Mouse (Mus musculus) limb, embryonic 14.5 days (tissue): ENCODE measurements at regions not wholly inside any gene's neighbourhood (a gene's known extent, or its start where the extent isn't known, plus 50 kb on each side); places are given as distances from the start of the nearest gene placed in this dataset.
A peak's percentile ranks its signal among the peaks of the same experiment; 100 is the strongest.

Experiments
- ATAC-seq: fragments of 200-750 bp; cut with Nextera tagmentation; 2 replicates; pipeline ENCODE4 v1.8.0; 2017; ENCODE audit warnings: low read depth, moderate number of reproducible peaks, moderate TSS enrichment; ENCODE audit not compliant: low FRiP score
- DNase-seq: peaks from one replicate; pipeline ENCODE4 v3.0.0-alpha.2; 2015; ENCODE audit warnings: low spot score
- H3K27ac ChIP-seq: fragments of 300-500 bp; sonication (generic); replicated peaks from 2 replicates; pipeline ENCODE4 v1.5.1; 2014; ENCODE audit warnings: low read depth, mild to moderate bottlenecking, low read length, moderate library complexity, mixed read lengths
- H3K27me3 ChIP-seq: fragments of 300-500 bp; sonication (generic); 2 replicates; pipeline ENCODE4 v1.6.1; 2014; ENCODE audit warnings: low read length, mixed read lengths; ENCODE audit not compliant: control insufficient read depth, insufficient read depth
- H3K36me3 ChIP-seq: fragments of 300-500 bp; sonication (generic); 2 replicates; pipeline ENCODE4 v1.6.1; 2014; ENCODE audit warnings: mild to moderate bottlenecking, low read length, moderate library complexity, mixed read lengths; ENCODE audit not compliant: control insufficient read depth, insufficient read depth
- H3K4me1 ChIP-seq: fragments of 300-500 bp; sonication (generic); 2 replicates; pipeline ENCODE4 v1.6.1; 2014; ENCODE audit warnings: antibody characterized with exemption, low read length, mixed read lengths; ENCODE audit not compliant: control insufficient read depth, insufficient read depth
- H3K4me2 ChIP-seq: fragments of 300-500 bp; sonication (generic); replicated peaks from 2 replicates; pipeline ENCODE4 v1.6.1; 2014; ENCODE audit warnings: low read depth, mild to moderate bottlenecking, low read length, moderate library complexity; ENCODE audit not compliant: severe bottlenecking
- H3K4me3 ChIP-seq: fragments of 300-500 bp; sonication (generic); replicated peaks from 2 replicates; pipeline ENCODE4 v1.5.1; 2014; ENCODE audit warnings: low read length
- H3K9ac ChIP-seq: fragments of 300-500 bp; sonication (generic); 2 replicates; pipeline ENCODE4 v1.6.1; 2014; ENCODE audit warnings: mild to moderate bottlenecking, low read depth, low read length, moderate library complexity; ENCODE audit not compliant: severe bottlenecking
- H3K9me3 ChIP-seq: fragments of 300-500 bp; sonication (generic); 2 replicates; pipeline ENCODE4 v1.6.1; 2016; ENCODE audit warnings: low read length; ENCODE audit not compliant: control insufficient read depth
- POLR2A ChIP-seq: fragments of 200-500 bp; IDR thresholded peaks from 2 replicates; pipeline ENCODE4 v1.8.0; 2012; ENCODE audit warnings: inconsistent platforms, mild to moderate bottlenecking, moderate library complexity, borderline replicate concordance; ENCODE audit not compliant: insufficient read depth, insufficient read length; ENCODE audit errors: extremely low read depth
- WGBS: fragments of 180-500 bp; shearing (Covaris S2); extraction: QIAGEN DNeasy Blood & Tissue Kit; methylation state at CpG from one replicate; pipeline ENCODE4 v1.1.7; 2014; 5-methylcytosine and 5-hydroxymethylcytosine counted together

- WGBS: 5% methylated on average over 32 of the region's 37 CpGs
- Histone ChIP-seq H3K27ac (no peak overlapping the region), H3K27me3 (0 out of 2 replicates have a peak, but pooled peaks cover 3% of the 10 kb centered on the region), H3K4me3 (peak overlapping the region; percentile 31), H3K9me3 (no peaks in the 10 kb centered on the region), H3K9ac (peak overlapping the region; percentile 38), H3K4me1 (no peaks in the 10 kb centered on the region), H3K4me2 (peak overlapping the region; percentile 59), H3K36me3 (no peaks in the 10 kb centered on the region)
- ATAC-seq (0 out of 2 replicates have a peak, but pooled peaks have one; percentile 37), DNase-seq (peak; percentile 7)
- no peak for TF ChIP-seq POLR2A
Observed at GRCm38 (mm10) chr1:112416350-112417083, 551.8 kb upstream of the Dsel start.

- no peaks in the 10 kb centered on the region for H3K27me3 ChIP-seq
- H3K9me3 ChIP-seq: no peaks in the 10 kb centered on the region
- H3K27ac ChIP-seq: no peak overlapping the region
- DNase-seq (no peak), ATAC-seq (no peak)
- no peaks in the 10 kb centered on the region for H3K4me1 ChIP-seq
- H3K9ac ChIP-seq: no peak overlapping the region
- H3K4me3 ChIP-seq: no peak overlapping the region
- H3K36me3 ChIP-seq: no peaks in the 10 kb centered on the region
- WGBS: 42% methylated on average over 3 of the region's 3 CpGs
- H3K4me2 ChIP-seq: no peak overlapping the region
- no peak for TF ChIP-seq POLR2A
Observed at GRCm38 (mm10) chr1:112388807-112389206, 524.1 kb upstream of the Dsel start.

- WGBS: 47% methylated on average over 1 of the region's 1 CpGs
- no peak overlapping the region for H3K9ac ChIP-seq
- H3K27me3 ChIP-seq: no peaks in the 10 kb centered on the region
- no peak for DNase-seq
- no peaks in the 10 kb centered on the region for H3K4me1 ChIP-seq
- TF ChIP-seq POLR2A: no peak
- H3K4me2 ChIP-seq: no peak overlapping the region
- ATAC-seq: no peak
- no peaks in the 10 kb centered on the region for H3K36me3 ChIP-seq
- H3K27ac ChIP-seq: no peak overlapping the region
- no peak overlapping the region for H3K4me3 ChIP-seq
- no peaks in the 10 kb centered on the region for H3K9me3 ChIP-seq
Observed at GRCm38 (mm10) chr1:112384015-112384414, 519.3 kb upstream of the Dsel start.

- TF ChIP-seq POLR2A: no peak
- Histone ChIP-seq H3K4me3 (no peak overlapping the region), H3K4me1 (no peaks in the 10 kb centered on the region), H3K27me3 (no peaks in the 10 kb centered on the region), H3K36me3 (no peaks in the 10 kb centered on the region), H3K9me3 (no peaks in the 10 kb centered on the region), H3K9ac (no peak overlapping the region), H3K27ac (no peak overlapping the region), H3K4me2 (no peak overlapping the region)
- DNase-seq (peak; percentile 78), ATAC-seq (peak; percentile 76; the same call in 1 of the 2 replicates)
- 18% methylated on average over 2 of the region's 2 CpGs for WGBS
Observed at GRCm38 (mm10) chr1:112379651-112380264, 515.0 kb upstream of the Dsel start.

- no peak overlapping the region for H3K4me3 ChIP-seq
- no peak for ATAC-seq
Observed at GRCm38 (mm10) chr1:112378660-112379059, 513.9 kb upstream of the Dsel start.

More at GRCm38 (mm10) chr1:112378660-112379059, 513.9 kb upstream of the Dsel start:
- no peak overlapping the region for H3K4me2 ChIP-seq
- peak; percentile 71 for DNase-seq
- no peaks in the 10 kb centered on the region for H3K9me3 ChIP-seq
- no peak overlapping the region for H3K9ac ChIP-seq
- no peaks in the 10 kb centered on the region for H3K36me3 ChIP-seq
- no peak overlapping the region for H3K27ac ChIP-seq
- H3K27me3 ChIP-seq: no peaks in the 10 kb centered on the region
- no peak for TF ChIP-seq POLR2A
- H3K4me1 ChIP-seq: no peaks in the 10 kb centered on the region
- WGBS: 6% methylated on average over 2 of the region's 2 CpGs
